Mouse (Mus musculus): ENCODE measurements around the gene Resf1. TPM values are rescaled to one million over a fixed set of nuclear protein-coding genes. Genes with fewer than 3 reads are reported as not detected.

Gene Resf1
- polyA plus RNA-seq, 1 experiment, result 2.6 TPM

DNA sequence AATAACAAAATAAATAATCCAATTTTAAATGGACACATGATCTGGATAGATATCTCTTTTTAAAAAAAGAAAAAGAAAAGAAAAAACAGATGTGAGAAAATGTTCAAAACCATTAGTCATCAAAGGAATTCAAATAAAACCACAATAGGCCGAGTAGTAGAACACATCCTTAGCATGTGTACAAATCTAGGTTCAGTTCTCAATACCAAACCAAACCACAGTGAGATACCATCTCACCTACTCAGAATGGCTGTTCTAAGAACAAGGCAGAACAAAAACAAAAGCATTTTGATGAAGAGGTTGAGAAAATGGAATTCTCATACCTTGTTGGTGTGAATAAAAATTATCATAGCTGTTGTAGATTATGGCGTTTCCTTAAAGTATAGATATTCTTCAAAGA is 57.2 kb downstream of the Resf1 start:
- H3K27me3 ChIP-seq (ENCODE audit: control insufficient read depth, insufficient read depth, low read length), result no peaks in the 10 kb centered on the region; the same call in 1 of the 2 replicates
- H3K4me1 ChIP-seq (ENCODE audit: control insufficient read depth, insufficient read depth, low read length), result peaks cover 5% of the 10 kb centered on the region
- no peaks in the 10 kb centered on the region for H3K36me3 ChIP-seq (ENCODE audit: control insufficient read depth, insufficient read depth, low read length)
- TF ChIP-seq POLR2A (IDR thresholded peaks at IDR 0.05; ENCODE audit: control insufficient read depth, low read depth, low read length) (no peak), CTCF (IDR thresholded peaks at IDR 0.05; ENCODE audit: control insufficient read depth, insufficient read depth, insufficient replicate concordance, low read depth, low read length) (no peak)
- no peak overlapping the region for H3K4me3 ChIP-seq (ENCODE audit: control insufficient read depth, low read depth, low read length)
- no peak overlapping the region for H3K27ac ChIP-seq (ENCODE audit: control insufficient read depth, insufficient read depth, low read depth, low read length)

DNA sequence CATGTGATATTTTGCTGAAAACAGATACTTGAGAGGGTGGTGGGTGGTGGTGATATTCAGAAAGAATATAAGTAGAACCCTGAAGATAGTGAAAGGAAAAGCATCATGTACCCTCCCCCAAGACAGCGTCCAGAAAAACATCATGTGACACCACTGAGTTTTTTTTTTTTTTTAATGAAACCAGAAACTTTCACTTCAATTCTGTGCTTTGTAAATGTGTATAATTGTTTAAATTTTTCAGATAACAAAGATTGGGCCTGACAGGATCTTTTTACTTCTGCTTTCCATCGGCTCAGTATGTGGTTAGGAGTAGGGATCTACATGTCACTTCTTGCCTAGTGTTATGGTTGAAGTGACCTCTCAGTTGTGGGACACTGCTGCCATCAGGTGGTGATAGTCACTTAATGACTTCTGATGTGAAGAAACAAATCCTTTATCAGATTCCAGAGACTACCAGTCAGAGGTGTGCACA is 65.8 kb downstream of the Resf1 start:
- Histone ChIP-seq H3K27ac (ENCODE audit: control insufficient read depth, insufficient read depth, low read depth, low read length) (no peak overlapping the region), H3K36me3 (ENCODE audit: control insufficient read depth, insufficient read depth, low read length) (no peaks in the 10 kb centered on the region), H3K27me3 (ENCODE audit: control insufficient read depth, insufficient read depth, low read length) (no peaks in the 10 kb centered on the region), H3K4me3 (ENCODE audit: control insufficient read depth, low read depth, low read length) (no peak overlapping the region), H3K4me1 (ENCODE audit: control insufficient read depth, insufficient read depth, low read length) (no peaks in the 10 kb centered on the region)
- no peak for TF ChIP-seq POLR2A (IDR thresholded peaks at IDR 0.05; ENCODE audit: control insufficient read depth, low read depth, low read length)
- TF ChIP-seq CTCF (IDR thresholded peaks at IDR 0.05; ENCODE audit: control insufficient read depth, insufficient read depth, insufficient replicate concordance, low read depth, low read length), result no peak

DNA sequence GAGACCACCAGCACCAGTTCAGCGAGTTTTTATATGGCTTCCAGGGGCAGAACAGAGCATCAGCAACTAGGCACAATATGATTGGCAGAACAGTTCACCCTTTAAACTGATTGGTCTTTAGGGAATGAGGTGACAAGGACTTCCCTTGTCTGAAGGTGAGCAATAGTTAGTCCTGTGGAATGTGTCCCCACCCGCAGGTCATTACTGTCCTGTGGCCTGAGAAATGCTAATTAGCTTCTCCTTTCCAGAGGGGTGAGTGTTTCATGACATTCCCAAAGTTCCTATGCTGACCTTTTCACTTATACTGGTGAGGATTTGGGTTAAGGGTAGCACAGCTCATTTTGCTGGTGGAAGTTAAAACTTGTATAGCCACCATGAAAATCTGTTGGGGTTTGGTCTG is 74.3 kb downstream of the Resf1 start:
- Histone ChIP-seq H3K27me3 (ENCODE audit: control insufficient read depth, insufficient read depth, low read length) (no peaks in the 10 kb centered on the region), H3K4me1 (ENCODE audit: control insufficient read depth, insufficient read depth, low read length) (no peaks in the 10 kb centered on the region), H3K4me3 (ENCODE audit: control insufficient read depth, low read depth, low read length) (no peak overlapping the region), H3K27ac (ENCODE audit: control insufficient read depth, insufficient read depth, low read depth, low read length) (no peak overlapping the region), H3K36me3 (ENCODE audit: control insufficient read depth, insufficient read depth, low read length) (no peaks in the 10 kb centered on the region)
- TF ChIP-seq POLR2A (IDR thresholded peaks at IDR 0.05; ENCODE audit: control insufficient read depth, low read depth, low read length) (no peak), CTCF (IDR thresholded peaks at IDR 0.05; ENCODE audit: control insufficient read depth, insufficient read depth, insufficient replicate concordance, low read depth, low read length) (no peak)

Other genes starting within 250 kb of the Resf1 start
- gene Dennd5b, start 207.7 kb upstream of the Resf1 start, polyA plus RNA-seq (2012; rRNA removed), result 8.0 and 9.1 TPM in 2 replicates
- gene Gm10203, start 179.2 kb upstream of the Resf1 start, polyA plus RNA-seq (2012; rRNA removed), result not detected in 2 replicates
- gene Etfbkmt, start 169.6 kb upstream of the Resf1 start, polyA plus RNA-seq (2012; rRNA removed), result 12.6 and 17.5 TPM in 2 replicates
- 47.5 and 58.4 TPM in 2 replicates for gene Amn1, start 120.7 kb upstream of the Resf1 start, polyA plus RNA-seq (2012; rRNA removed)
- 1.3 and 2.2 TPM in 2 replicates for gene Bicd1, start 99.5 kb downstream of the Resf1 start, polyA plus RNA-seq (2012; rRNA removed)